Mouse (Mus musculus): ENCODE results near the gene Zfp760. TPM values are rescaled to one million over a fixed set of nuclear protein-coding genes. Genes with fewer than 3 reads are reported as not detected.

Gene Zfp760
- total RNA-seq, 2 experiments from 2014 or later = 4.7 to 5.0 TPM

Other genes starting within 250 kb of the Zfp760 start
- gene Zfp53, start 218.7 kb upstream of the Zfp760 start, total RNA-seq (2021) = 1 to 10 TPM; 3.1 to 4.7 TPM
- gene Zfp52, start 172.2 kb upstream of the Zfp760 start, total RNA-seq (2021) = 10 to 100 TPM; 21.3 to 41.2 TPM
- gene Zfp948, start 140.7 kb upstream of the Zfp760 start, total RNA-seq (2021) = 10 to 100 TPM in 1 of 2 experiments, 1 to 10 TPM in 1; 9.7 to 12.3 TPM
- gene Zfp983, start 57.1 kb upstream of the Zfp760 start, total RNA-seq (2021) = 1 to 10 TPM; 5.6 to 5.7 TPM
- gene Gm10226, start 15.9 kb upstream of the Zfp760 start, total RNA-seq (2021) = not detected
- gene Zfp229, start 23.1 kb downstream of the Zfp760 start, total RNA-seq (2021) = 1 to 10 TPM; 7.8 TPM
- 1 to 10 TPM; 1.2 to 1.5 TPM for gene Zfp820, start 138.0 kb downstream of the Zfp760 start, total RNA-seq (2021)
- 1 to 10 TPM; 1.3 to 2.0 TPM for gene Zfp995, start 202.2 kb downstream of the Zfp760 start, total RNA-seq (2021)

Data from adrenal gland, adult 18-20 months (tissue).